ENCODE assay signal across 26 mouse cellular contexts in the genomic region with DNA sequence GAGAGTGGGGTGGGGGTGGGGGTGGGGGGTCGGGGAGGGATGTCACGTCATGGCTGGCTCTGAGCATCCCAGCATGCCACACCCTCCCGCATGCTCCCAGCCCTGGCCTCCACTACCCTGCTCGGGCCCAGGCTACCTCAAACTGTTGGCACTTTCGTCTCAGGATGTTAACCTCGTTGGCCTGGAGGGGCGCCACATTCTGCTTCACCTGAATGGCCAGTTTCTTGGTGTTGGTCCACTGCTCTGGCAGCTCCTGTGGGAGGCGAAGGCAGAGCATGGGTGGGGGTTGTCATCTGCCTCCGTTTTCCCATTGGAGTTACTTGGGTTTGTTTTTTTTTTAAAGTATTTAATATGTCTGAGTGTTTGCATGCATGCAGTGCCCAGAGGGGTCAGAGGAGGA.
"Had no signal": no experiment of that assay in that cellular context is flagged by ENCODE, and none has a peak within 500 bp of the region (broad histone marks: within the 10 kb centered on the region; RNA-seq: fewer than 3 reads in every experiment).

No protein-coding gene starts in this region.

- H3K9me3 ChIP-seq: heart, embryonic 13.5 days; heart, embryonic 15.5 days; hindbrain, embryonic 10.5 days; hindbrain, embryonic 12.5 days; intestine, embryonic 15.5 days; limb, embryonic 10.5 days; limb, embryonic 12.5 days had no signal

- H3K27ac ChIP-seq: heart, adult 2 months; heart, embryonic 13.5 days; heart, embryonic 15.5 days; hindbrain, embryonic 12.5 days; hindbrain, embryonic 14.5 days; intestine, embryonic 15.5 days; layer of hippocampus, adult 2 months; left cerebral cortex, adult 2 months; limb, embryonic 10.5 days; limb, embryonic 12.5 days had no signal

- H3K4me2 ChIP-seq: heart, embryonic 11.5 days; heart, embryonic 13.5 days; heart, embryonic 15.5 days; hindbrain, embryonic 12.5 days; hindbrain, embryonic 14.5 days; intestine, embryonic 15.5 days; limb, embryonic 12.5 days; liver, embryonic 11.5 days had no signal

- H3K4me3 ChIP-seq: heart, adult 2 months; heart, embryonic 13.5 days; heart, embryonic 15.5 days; hindbrain, embryonic 10.5 days; hindbrain, embryonic 12.5 days; intestine, embryonic 15.5 days; layer of hippocampus, adult 2 months; left cerebral cortex, adult 2 months; limb, embryonic 10.5 days; limb, embryonic 12.5 days had no signal

- H3K9ac ChIP-seq: heart, embryonic 13.5 days; heart, embryonic 15.5 days; hindbrain, embryonic 14.5 days; intestine, embryonic 15.5 days; limb, embryonic 12.5 days had no signal

- H3K36me3 ChIP-seq: heart, embryonic 13.5 days; heart, embryonic 15.5 days; hindbrain, embryonic 10.5 days; hindbrain, embryonic 12.5 days; intestine, embryonic 15.5 days; limb, embryonic 10.5 days; limb, embryonic 12.5 days had no signal

- H3K4me1 ChIP-seq: hindbrain, embryonic 12.5 days; intestine, embryonic 15.5 days had no signal

- H3K27me3 ChIP-seq: hindbrain, embryonic 12.5 days; intestine, embryonic 15.5 days; limb, embryonic 12.5 days had no signal

- ATAC-seq: hindbrain, embryonic 16.5 days; inflammation-experienced regulatory T-cells, adult 6 months; intestine, embryonic 15.5 days; intestine, postnatal 0 days had no signal

- DNase-seq: gastrocnemius, postnatal 14 days; gastrocnemius, postnatal 36 days; heart, adult 11 months; heart, adult 2 months; heart, postnatal 14 days; heart, postnatal 36 days; kidney, adult 2 months; kidney, adult 9 months; kidney, postnatal 14 days; kidney, postnatal 36 days; liver had no signal
